Comparison of ENCODE assay signal across 12 mouse cellular contexts in the genomic region with DNA sequence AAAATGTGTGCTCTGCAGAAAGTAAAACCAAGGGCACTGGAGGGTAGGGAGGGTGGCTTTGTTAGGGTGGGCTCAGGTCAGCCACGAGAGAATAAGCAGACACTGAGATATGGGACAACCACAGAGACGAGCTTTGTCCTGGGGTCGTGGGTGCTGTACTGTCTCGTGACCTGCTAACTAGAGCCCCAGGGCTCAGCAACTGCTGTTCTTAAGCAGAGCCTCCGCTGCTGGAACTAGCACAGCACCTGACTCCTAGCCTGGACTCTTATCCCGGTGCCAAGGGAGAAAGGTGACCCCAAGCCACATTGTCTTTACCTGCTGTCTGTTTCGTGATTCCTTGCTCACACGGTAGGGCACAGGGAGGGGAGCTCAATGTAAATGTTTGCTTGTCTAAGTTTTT.
DNase-seq lines count a peak whose midpoint lies in the region; ATAC-seq and TF ChIP-seq lines count a peak whose summit lies in the region.
"Had no signal": no experiment of that assay in that cellular context is flagged by ENCODE, and none has a peak within 500 bp of the region (broad histone marks: within the 10 kb centered on the region; RNA-seq: fewer than 3 reads in every experiment).

No protein-coding gene starts in this region.

- TF ChIP-seq POLR2A in kidney, adult 2 months (IDR thresholded peaks at IDR 0.05; ENCODE audit: low read depth, low read length) = no peak
- TF ChIP-seq POLR2A in thymus, adult 2 months (IDR thresholded peaks at IDR 0.05; ENCODE audit: control insufficient read depth, extremely low read depth, insufficient read depth, low read length, poor library complexity) = no peak

- H3K27ac ChIP-seq in forebrain, embryonic 10.5 days = 0 out of 2 replicates have a peak overlapping the region, but pooled peaks have one; percentile 30
- H3K27ac ChIP-seq in forebrain, embryonic 15.5 days (replicated peaks) = no peak overlapping the region
- no peak overlapping the region for H3K27ac ChIP-seq in kidney, adult 2 months (ENCODE audit: insufficient read depth, low read depth, low read length)
- no peak overlapping the region for H3K27ac ChIP-seq in kidney, embryonic 14.5 days (ENCODE audit: low read depth, low read length)
- H3K27ac ChIP-seq in embryonic facial prominence, embryonic 13.5 days = peak overlapping the region; percentile 82
- 0 out of 2 replicates have a peak overlapping the region, but pooled peaks have one; percentile 22 for H3K27ac ChIP-seq in limb, embryonic 13.5 days
- no peak overlapping the region; the same call in 1 of the 2 replicates for H3K27ac ChIP-seq in thymus, adult 2 months (ENCODE audit: control insufficient read depth, insufficient read depth, low read length)
- H3K27ac ChIP-seq: midbrain, embryonic 13.5 days had no signal

- DNase-seq in forebrain, embryonic 10.5 days (ENCODE audit: extremely low spot score, low spot score) = no peak
- DNase-seq in kidney, adult 2 months = peak; percentile 49
- DNase-seq in thymus, adult 2 months = no peak
- DNase-seq: adrenal gland, postnatal 25 days; layer of hippocampus, postnatal 36 days; lung, embryonic 14.5 days had no signal

- WGBS in forebrain, embryonic 10.5 days = 72% methylated on average over 8 of the region's 8 CpGs
- 70% methylated on average over 8 of the region's 8 CpGs for WGBS in forebrain, embryonic 15.5 days
- 67% methylated on average over 8 of the region's 8 CpGs for WGBS in kidney, adult 2 months
- 76% methylated on average over 8 of the region's 8 CpGs for WGBS in kidney, embryonic 14.5 days
- 54% methylated on average over 8 of the region's 8 CpGs for WGBS in embryonic facial prominence, embryonic 13.5 days
- 70% methylated on average over 8 of the region's 8 CpGs for WGBS in limb, embryonic 13.5 days
- WGBS in thymus, adult 2 months = 88% methylated on average over 8 of the region's 8 CpGs

- no peaks in the 10 kb centered on the region for H3K36me3 ChIP-seq in forebrain, embryonic 10.5 days (replicated peaks)
- no peaks in the 10 kb centered on the region for H3K36me3 ChIP-seq in forebrain, embryonic 15.5 days
- H3K36me3 ChIP-seq in kidney, adult 2 months (ENCODE audit: control insufficient read depth, insufficient read depth, low read length) = no peaks in the 10 kb centered on the region
- no peaks in the 10 kb centered on the region for H3K36me3 ChIP-seq in kidney, embryonic 14.5 days (ENCODE audit: control insufficient read depth, insufficient read depth, low read length)
- H3K36me3 ChIP-seq in embryonic facial prominence, embryonic 13.5 days = no peaks in the 10 kb centered on the region
- no peaks in the 10 kb centered on the region for H3K36me3 ChIP-seq in limb, embryonic 13.5 days
- H3K36me3 ChIP-seq in thymus, adult 2 months (ENCODE audit: control insufficient read depth, insufficient read depth, low read length) = no peaks in the 10 kb centered on the region
- H3K36me3 ChIP-seq: midbrain, embryonic 13.5 days had no signal

- no peak for ATAC-seq in forebrain, embryonic 15.5 days (replicated peaks)
- ATAC-seq in kidney, embryonic 14.5 days (ENCODE audit: low FRiP score, low TSS enrichment) = no peak
- ATAC-seq in embryonic facial prominence, embryonic 13.5 days (ENCODE audit: insufficient number of reproducible peaks, insufficient read depth, low FRiP score, low TSS enrichment, low read depth) = no peak
- ATAC-seq in limb, embryonic 13.5 days (ENCODE audit: low FRiP score, low read depth) = no peak
- no peak for ATAC-seq in megakaryocyte-erythroid progenitor cell, adult 5-6 weeks (replicated peaks; ENCODE audit: low FRiP score, low TSS enrichment, poor library complexity, severe bottlenecking)
- ATAC-seq: midbrain, embryonic 13.5 days had no signal

- no peak overlapping the region for H3K4me3 ChIP-seq in forebrain, embryonic 10.5 days
- H3K4me3 ChIP-seq in forebrain, embryonic 15.5 days = no peak overlapping the region
- H3K4me3 ChIP-seq in kidney, adult 2 months (ENCODE audit: insufficient read depth, low read depth, low read length) = no peak overlapping the region
- H3K4me3 ChIP-seq in kidney, embryonic 14.5 days (ENCODE audit: low read length) = no peak overlapping the region
- H3K4me3 ChIP-seq in embryonic facial prominence, embryonic 13.5 days = no peak overlapping the region
- no peak overlapping the region for H3K4me3 ChIP-seq in limb, embryonic 13.5 days
- H3K4me3 ChIP-seq in thymus, adult 2 months (ENCODE audit: control insufficient read depth, insufficient read depth, low read length) = no peak overlapping the region
- H3K4me3 ChIP-seq: midbrain, embryonic 13.5 days had no signal

- H3K27me3 ChIP-seq in forebrain, embryonic 10.5 days (ENCODE audit: poor library complexity, severe bottlenecking) = no peaks in the 10 kb centered on the region
- no peaks in the 10 kb centered on the region for H3K27me3 ChIP-seq in forebrain, embryonic 15.5 days
- no peaks in the 10 kb centered on the region for H3K27me3 ChIP-seq in kidney, adult 2 months (replicated peaks; ENCODE audit: control insufficient read depth, insufficient read depth, low read length)
- no peaks in the 10 kb centered on the region for H3K27me3 ChIP-seq in kidney, embryonic 14.5 days (ENCODE audit: control insufficient read depth, insufficient read depth, low read length)
- no peaks in the 10 kb centered on the region for H3K27me3 ChIP-seq in embryonic facial prominence, embryonic 13.5 days
- no peaks in the 10 kb centered on the region for H3K27me3 ChIP-seq in limb, embryonic 13.5 days
- no peaks in the 10 kb centered on the region for H3K27me3 ChIP-seq in thymus, adult 2 months (ENCODE audit: control insufficient read depth, insufficient read depth, low read length)
- H3K27me3 ChIP-seq: midbrain, embryonic 13.5 days had no signal

- H3K9me3 ChIP-seq in forebrain, embryonic 10.5 days = no peaks in the 10 kb centered on the region
- H3K9me3 ChIP-seq in forebrain, embryonic 15.5 days = no peaks in the 10 kb centered on the region
- no peaks in the 10 kb centered on the region for H3K9me3 ChIP-seq in kidney, embryonic 14.5 days (ENCODE audit: control insufficient read depth, low read length)
- no peaks in the 10 kb centered on the region for H3K9me3 ChIP-seq in embryonic facial prominence, embryonic 13.5 days
- no peaks in the 10 kb centered on the region for H3K9me3 ChIP-seq in limb, embryonic 13.5 days
- H3K9me3 ChIP-seq: midbrain, embryonic 13.5 days had no signal

- H3K4me2 ChIP-seq in forebrain, embryonic 15.5 days (replicated peaks) = no peak overlapping the region
- no peak overlapping the region for H3K4me2 ChIP-seq in kidney, embryonic 14.5 days (replicated peaks; ENCODE audit: low read depth, low read length)
- no peak overlapping the region for H3K4me2 ChIP-seq in embryonic facial prominence, embryonic 13.5 days
- H3K4me2 ChIP-seq in limb, embryonic 13.5 days (replicated peaks) = no peak overlapping the region
- H3K4me2 ChIP-seq: lung, embryonic 14.5 days; midbrain, embryonic 13.5 days had no signal

- TF ChIP-seq CTCF in kidney, adult 2 months (conservative IDR thresholded peaks at IDR 0.05; ENCODE audit: insufficient read depth, insufficient read length, low read depth, low read length) = no peak
- no peak for TF ChIP-seq CTCF in thymus, adult 2 months (IDR thresholded peaks at IDR 0.05; ENCODE audit: borderline replicate concordance, control insufficient read depth, extremely low read depth, insufficient read depth, low read length, poor library complexity)

- H3K9ac ChIP-seq in forebrain, embryonic 15.5 days (replicated peaks) = no peak overlapping the region
- no peak overlapping the region for H3K9ac ChIP-seq in kidney, embryonic 14.5 days (ENCODE audit: low read depth, low read length)
- no peak overlapping the region for H3K9ac ChIP-seq in embryonic facial prominence, embryonic 13.5 days
- no peak overlapping the region for H3K9ac ChIP-seq in limb, embryonic 13.5 days
- H3K9ac ChIP-seq: lung, embryonic 14.5 days; midbrain, embryonic 13.5 days had no signal

- H3K4me1 ChIP-seq in forebrain, embryonic 10.5 days = peaks cover 25% of the 10 kb centered on the region
- peaks cover 6% of the 10 kb centered on the region; the same call in 1 of the 2 replicates for H3K4me1 ChIP-seq in forebrain, embryonic 15.5 days
- H3K4me1 ChIP-seq in kidney, adult 2 months (ENCODE audit: control insufficient read depth, insufficient read depth, low read length) = 0 out of 2 replicates have a peak, but pooled peaks cover 3% of the 10 kb centered on the region
- no peaks in the 10 kb centered on the region for H3K4me1 ChIP-seq in kidney, embryonic 14.5 days (ENCODE audit: control insufficient read depth, insufficient read depth, low read length)
- peaks cover 35% of the 10 kb centered on the region for H3K4me1 ChIP-seq in embryonic facial prominence, embryonic 13.5 days
- H3K4me1 ChIP-seq in limb, embryonic 13.5 days = peaks cover 48% of the 10 kb centered on the region
- no peaks in the 10 kb centered on the region for H3K4me1 ChIP-seq in thymus, adult 2 months (replicated peaks; ENCODE audit: control insufficient read depth, insufficient read depth, low read length)
- H3K4me1 ChIP-seq: midbrain, embryonic 13.5 days had no signal

Comparison
In these comparisons a context has a peak if more than half of its experiments do, and no peak if none do; other contexts are left out.
1. H3K27ac ChIP-seq: peak in forebrain, embryonic 10.5 days (single experiment), embryonic facial prominence, embryonic 13.5 days (single experiment) and limb, embryonic 13.5 days (single experiment); none in forebrain, embryonic 15.5 days (single experiment), kidney, adult 2 months (single experiment), kidney, embryonic 14.5 days (single experiment) and thymus, adult 2 months (single experiment).